Mouse (Mus musculus): ENCODE measurements around the gene Dnmt1. TPM values are rescaled to one million over a fixed set of nuclear protein-coding genes. Genes with fewer than 3 reads are reported as not detected.
A peak's percentile ranks its signal among the peaks of the same experiment; 100 is the strongest.

Gene Dnmt1
- polyA plus RNA-seq, 1 experiment from 2014 or later: 49.5 TPM

DNA sequence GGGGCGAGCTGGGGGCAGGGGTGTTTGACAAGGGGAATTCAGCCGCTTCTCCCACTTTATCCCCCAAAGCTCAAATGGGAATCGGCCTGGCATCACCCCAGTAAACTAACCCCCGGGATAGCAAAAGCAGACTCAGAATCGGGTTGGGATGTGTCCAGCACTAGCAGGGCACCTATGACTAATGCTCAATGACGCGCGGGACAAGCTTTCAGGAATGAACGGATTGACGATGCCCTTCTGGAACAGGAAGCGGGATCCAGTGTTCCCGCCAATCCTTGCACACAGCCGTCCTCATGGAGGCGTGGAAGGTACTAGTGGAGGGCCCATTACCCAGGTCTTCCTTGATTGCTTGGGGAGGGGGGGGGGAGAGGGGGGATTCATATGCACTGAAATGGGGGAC is 8.2 kb downstream of the Dnmt1 start:
- H3K9me3 ChIP-seq (ENCODE audit: control insufficient read depth, low read length): no peaks in the 10 kb centered on the region
- H3K36me3 ChIP-seq (ENCODE audit: control insufficient read depth, insufficient read depth, low read length): no peaks in the 10 kb centered on the region
- 15% methylated on average over 14 of the region's 14 CpGs for WGBS
- H3K9ac ChIP-seq (ENCODE audit: low read depth, low read length): peak overlapping the region; percentile 84
- peak overlapping the region; percentile 88; the same call in 1 of the 2 replicates for H3K27ac ChIP-seq (ENCODE audit: low read depth, low read length)
- peak overlapping the region; percentile 89 for H3K4me3 ChIP-seq (ENCODE audit: low read length)
- no peak for ATAC-seq
- peak overlapping the region; percentile 94 for H3K4me2 ChIP-seq (ENCODE audit: low read length)
- H3K27me3 ChIP-seq (replicated peaks; ENCODE audit: control insufficient read depth, insufficient read depth, low read length): no peaks in the 10 kb centered on the region
- peaks cover 12% of the 10 kb centered on the region for H3K4me1 ChIP-seq (ENCODE audit: control insufficient read depth, insufficient read depth, low read depth, low read length)

DNA sequence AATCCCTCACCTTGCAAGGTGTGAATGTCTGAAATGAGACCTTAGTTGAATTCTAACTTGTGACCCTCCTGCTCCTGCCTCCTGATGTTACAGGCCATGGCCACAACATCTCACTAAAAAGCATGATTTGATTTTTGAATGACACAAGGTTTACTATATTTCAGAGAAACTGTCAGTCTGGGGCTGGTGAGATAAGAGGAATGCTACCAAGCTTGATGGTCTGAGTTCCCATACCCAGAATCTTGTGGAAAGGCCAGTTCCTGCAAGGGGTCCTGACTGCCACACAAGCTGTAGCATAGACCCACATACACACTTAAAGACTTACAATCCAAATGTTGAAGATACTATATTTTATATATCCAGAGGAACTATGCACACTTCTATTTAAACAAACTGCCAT is 9.3 kb downstream of the Dnmt1 start:
- Histone ChIP-seq H3K27ac (ENCODE audit: low read depth, low read length) (no peak overlapping the region), H3K27me3 (replicated peaks; ENCODE audit: control insufficient read depth, insufficient read depth, low read length) (no peaks in the 10 kb centered on the region), H3K4me1 (ENCODE audit: control insufficient read depth, insufficient read depth, low read depth, low read length) (peaks cover 12% of the 10 kb centered on the region), H3K9me3 (ENCODE audit: control insufficient read depth, low read length) (no peaks in the 10 kb centered on the region), H3K4me3 (ENCODE audit: low read length) (no peak overlapping the region), H3K4me2 (ENCODE audit: low read length) (no peak overlapping the region), H3K36me3 (ENCODE audit: control insufficient read depth, insufficient read depth, low read length) (no peaks in the 10 kb centered on the region), H3K9ac (ENCODE audit: low read depth, low read length) (no peak overlapping the region)
- no peak for ATAC-seq

DNA sequence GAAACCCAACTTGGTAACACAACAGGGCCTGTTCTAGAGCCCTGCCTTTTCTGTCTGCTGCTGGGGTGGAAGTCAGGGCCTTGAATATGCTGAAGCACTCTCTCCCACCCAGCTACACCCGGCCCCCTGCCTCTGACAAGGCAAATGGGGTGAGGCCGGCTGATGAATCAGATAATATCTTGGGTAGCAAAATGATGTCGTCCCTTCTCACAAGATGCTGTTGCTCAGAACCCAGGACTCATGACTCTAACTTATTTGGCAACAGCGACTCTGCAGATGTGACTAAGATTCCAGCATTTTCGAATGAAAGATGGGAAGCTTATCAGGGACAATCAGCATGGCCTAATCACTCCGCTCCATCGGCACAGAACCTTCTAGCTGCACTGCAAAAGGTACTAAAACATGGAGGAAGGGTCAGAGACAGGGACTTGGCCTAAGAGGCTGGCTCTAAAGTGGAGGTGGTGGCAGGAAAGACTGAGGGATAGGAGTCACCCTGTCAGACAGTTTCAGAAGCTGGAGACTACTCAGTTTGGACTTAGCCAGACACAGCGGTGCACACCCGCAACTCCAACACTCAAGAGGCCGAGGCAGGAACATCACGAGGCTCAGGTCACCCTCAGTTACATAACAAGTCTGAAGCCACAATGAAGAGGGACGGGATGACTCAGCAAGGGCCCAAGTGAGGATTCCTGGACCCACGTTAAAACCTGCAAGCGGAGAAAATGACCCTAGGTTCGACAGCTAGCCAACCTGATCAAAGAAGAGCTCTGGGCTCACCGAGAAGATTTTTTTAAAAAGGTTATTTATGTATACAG is 13.4 kb downstream of the Dnmt1 start:
- Histone ChIP-seq H3K4me1 (ENCODE audit: control insufficient read depth, insufficient read depth, low read depth, low read length) (peaks cover 6% of the 10 kb centered on the region), H3K9me3 (ENCODE audit: control insufficient read depth, low read length) (no peaks in the 10 kb centered on the region), H3K27ac (ENCODE audit: low read depth, low read length) (no peak overlapping the region), H3K4me2 (ENCODE audit: low read length) (no peak overlapping the region), H3K4me3 (ENCODE audit: low read length) (no peak overlapping the region), H3K27me3 (replicated peaks; ENCODE audit: control insufficient read depth, insufficient read depth, low read length) (no peaks in the 10 kb centered on the region), H3K9ac (ENCODE audit: low read depth, low read length) (no peak overlapping the region), H3K36me3 (ENCODE audit: control insufficient read depth, insufficient read depth, low read length) (peaks cover 2% of the 10 kb centered on the region; the same call in 1 of the 2 replicates)
- no peak for ATAC-seq
- 87% methylated on average over 16 of the region's 16 CpGs for WGBS

DNA sequence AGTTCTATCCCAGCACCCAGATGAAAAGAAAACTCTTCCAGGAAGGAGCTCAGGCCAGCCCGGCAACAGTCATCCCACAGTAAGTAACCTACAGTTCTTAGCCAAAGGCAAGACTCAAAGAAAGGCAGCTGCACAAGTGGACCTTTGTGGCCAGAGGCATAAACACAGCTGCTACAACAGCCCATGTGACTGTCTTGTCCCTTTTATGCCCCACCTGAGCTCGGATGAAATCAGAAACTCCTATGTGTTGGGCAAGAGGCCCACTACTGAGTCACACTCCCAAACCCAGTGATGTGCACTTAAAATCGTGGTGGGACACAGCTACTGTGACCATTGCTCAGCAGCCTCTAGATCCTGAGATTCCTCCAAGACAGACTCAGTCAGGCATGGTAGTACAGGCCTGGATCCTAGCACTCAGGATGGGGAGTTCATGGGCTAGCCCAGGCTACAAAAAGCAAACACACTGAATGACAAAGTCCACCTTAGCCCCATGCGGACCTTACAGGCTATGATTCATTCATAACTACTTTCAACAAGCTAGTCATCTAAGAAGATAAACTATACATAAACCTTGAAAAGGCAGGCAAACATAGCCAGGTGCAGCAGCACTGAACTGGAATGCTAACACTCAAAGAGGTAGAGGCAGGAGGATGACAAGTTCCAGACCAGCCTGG is 14.9 kb downstream of the Dnmt1 start:
- H3K4me2 ChIP-seq (ENCODE audit: low read length): no peak overlapping the region
- H3K4me1 ChIP-seq (ENCODE audit: control insufficient read depth, insufficient read depth, low read depth, low read length): no peaks in the 10 kb centered on the region; the same call in 1 of the 2 replicates
- H3K36me3 ChIP-seq (ENCODE audit: control insufficient read depth, insufficient read depth, low read length): peaks cover 15% of the 10 kb centered on the region
- no peaks in the 10 kb centered on the region for H3K9me3 ChIP-seq (ENCODE audit: control insufficient read depth, low read length)
- no peak for ATAC-seq
- 76% methylated on average over 4 of the region's 4 CpGs for WGBS
- H3K4me3 ChIP-seq (ENCODE audit: low read length): no peak overlapping the region
- H3K9ac ChIP-seq (ENCODE audit: low read depth, low read length): no peak overlapping the region
- no peaks in the 10 kb centered on the region for H3K27me3 ChIP-seq (replicated peaks; ENCODE audit: control insufficient read depth, insufficient read depth, low read length)
- H3K27ac ChIP-seq (ENCODE audit: low read depth, low read length): no peak overlapping the region

DNA sequence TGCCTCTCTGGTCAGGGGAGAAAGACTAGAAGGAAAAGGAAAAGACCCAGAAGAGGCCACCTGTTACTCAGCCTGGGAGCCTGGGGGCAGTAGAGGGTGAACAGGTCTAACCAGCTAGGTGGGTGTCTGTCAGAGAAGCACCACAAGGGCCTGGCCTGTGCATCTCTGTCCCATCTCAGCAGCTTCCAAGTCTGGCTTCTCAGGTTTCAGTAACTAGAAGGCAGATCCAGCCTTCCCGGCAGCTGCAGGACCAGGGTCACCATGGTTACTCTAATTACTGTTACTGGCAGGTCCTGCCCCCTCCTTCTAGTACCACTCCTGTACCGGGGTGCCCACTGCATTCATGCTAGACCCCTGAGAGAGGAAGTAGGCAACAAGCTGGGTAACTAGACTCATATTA is 15.8 kb downstream of the Dnmt1 start:
- Histone ChIP-seq H3K4me2 (ENCODE audit: low read length) (no peak overlapping the region), H3K4me1 (ENCODE audit: control insufficient read depth, insufficient read depth, low read depth, low read length) (no peaks in the 10 kb centered on the region; the same call in 1 of the 2 replicates), H3K9ac (ENCODE audit: low read depth, low read length) (no peak overlapping the region), H3K9me3 (ENCODE audit: control insufficient read depth, low read length) (no peaks in the 10 kb centered on the region), H3K4me3 (ENCODE audit: low read length) (no peak overlapping the region), H3K27me3 (replicated peaks; ENCODE audit: control insufficient read depth, insufficient read depth, low read length) (no peaks in the 10 kb centered on the region), H3K27ac (ENCODE audit: low read depth, low read length) (no peak overlapping the region), H3K36me3 (ENCODE audit: control insufficient read depth, insufficient read depth, low read length) (peaks cover 23% of the 10 kb centered on the region)
- ATAC-seq: no peak
- 4% methylated on average over 2 of the region's 2 CpGs for WGBS

DNA sequence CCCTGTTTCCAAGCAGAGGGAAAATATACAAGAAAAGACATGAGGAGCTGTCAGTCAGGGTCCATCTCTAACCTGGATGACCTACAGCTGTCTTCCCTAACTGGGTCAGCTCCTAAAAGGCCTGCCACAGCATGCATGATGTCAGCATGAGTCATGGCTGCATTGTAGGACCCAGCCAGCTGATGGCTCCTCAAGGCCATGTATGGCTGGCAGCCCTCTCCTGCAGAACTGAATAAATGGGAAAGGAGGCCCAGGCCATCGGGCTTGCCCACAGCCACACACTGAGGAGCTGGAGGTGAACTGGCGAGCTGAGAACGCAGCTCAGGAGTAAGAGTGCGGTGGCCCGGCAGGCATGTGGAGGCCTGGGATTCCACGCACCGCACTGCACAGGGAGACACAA is 16.3 kb downstream of the Dnmt1 start:
- H3K27ac ChIP-seq (ENCODE audit: low read depth, low read length): no peak overlapping the region
- H3K27me3 ChIP-seq (replicated peaks; ENCODE audit: control insufficient read depth, insufficient read depth, low read length): no peaks in the 10 kb centered on the region
- no peak overlapping the region for H3K9ac ChIP-seq (ENCODE audit: low read depth, low read length)
- no peak for ATAC-seq
- H3K36me3 ChIP-seq (ENCODE audit: control insufficient read depth, insufficient read depth, low read length): peaks cover 27% of the 10 kb centered on the region
- H3K4me3 ChIP-seq (ENCODE audit: low read length): no peak overlapping the region
- no peaks in the 10 kb centered on the region; the same call in 1 of the 2 replicates for H3K4me1 ChIP-seq (ENCODE audit: control insufficient read depth, insufficient read depth, low read depth, low read length)
- H3K4me2 ChIP-seq (ENCODE audit: low read length): no peak overlapping the region
- H3K9me3 ChIP-seq (ENCODE audit: control insufficient read depth, low read length): no peaks in the 10 kb centered on the region
- WGBS: 91% methylated on average over 7 of the region's 7 CpGs

DNA sequence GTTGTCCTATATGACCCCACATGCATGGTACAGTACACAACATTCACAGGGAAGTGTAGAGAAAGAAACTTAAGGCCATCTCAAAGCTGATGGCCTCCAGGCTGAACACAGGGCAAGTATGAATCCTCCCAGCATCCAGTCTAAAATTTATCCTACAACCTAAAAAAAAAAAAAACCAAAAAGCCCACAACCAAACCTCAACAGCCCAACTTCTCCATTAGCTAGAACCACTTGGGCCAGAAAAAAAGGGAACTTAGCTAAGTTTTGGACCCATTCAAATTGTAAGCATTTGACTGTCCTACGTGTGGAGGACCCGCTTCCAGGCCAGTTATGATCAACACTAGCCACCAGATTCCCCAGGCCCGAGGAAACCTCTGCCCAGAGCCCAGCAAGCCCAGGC is 36.4 kb downstream of the Dnmt1 start:
- H3K27me3 ChIP-seq (replicated peaks; ENCODE audit: control insufficient read depth, insufficient read depth, low read length): no peaks in the 10 kb centered on the region
- no peaks in the 10 kb centered on the region for H3K9me3 ChIP-seq (ENCODE audit: control insufficient read depth, low read length)
- H3K4me2 ChIP-seq (ENCODE audit: low read length): no peak overlapping the region
- no peak overlapping the region for H3K27ac ChIP-seq (ENCODE audit: low read depth, low read length)
- 96% methylated on average over 3 of the region's 3 CpGs for WGBS
- H3K9ac ChIP-seq (ENCODE audit: low read depth, low read length): no peak overlapping the region
- H3K4me1 ChIP-seq (ENCODE audit: control insufficient read depth, insufficient read depth, low read depth, low read length): no peaks in the 10 kb centered on the region
- peaks cover 62% of the 10 kb centered on the region for H3K36me3 ChIP-seq (ENCODE audit: control insufficient read depth, insufficient read depth, low read length)
- no peak for ATAC-seq
- no peak overlapping the region for H3K4me3 ChIP-seq (ENCODE audit: low read length)

DNA sequence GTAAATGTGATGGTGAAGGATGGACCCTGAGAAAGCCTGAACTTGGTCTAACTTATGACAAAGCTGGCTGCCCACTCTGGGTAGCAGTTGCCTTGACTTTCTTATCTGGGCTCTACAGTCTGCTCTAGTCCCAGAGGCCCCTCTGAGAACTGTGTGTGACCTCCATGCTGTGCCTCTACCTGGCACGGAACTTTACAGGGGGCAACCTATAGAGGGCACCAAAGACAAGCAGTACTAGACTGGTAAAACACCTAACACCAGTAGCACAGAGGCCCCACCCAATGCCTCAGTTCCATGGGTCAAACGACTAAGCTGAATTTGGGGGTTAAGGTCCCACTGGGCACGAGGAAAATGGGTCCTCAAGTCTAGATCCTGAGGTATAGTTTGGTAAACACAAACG is 43.5 kb downstream of the Dnmt1 start:
- 86% methylated on average over 4 of the region's 4 CpGs for WGBS
- ATAC-seq: no peak
- H3K27me3 ChIP-seq (replicated peaks; ENCODE audit: control insufficient read depth, insufficient read depth, low read length): no peaks in the 10 kb centered on the region
- H3K27ac ChIP-seq (ENCODE audit: low read depth, low read length): no peak overlapping the region
- no peaks in the 10 kb centered on the region for H3K9me3 ChIP-seq (ENCODE audit: control insufficient read depth, low read length)
- H3K4me3 ChIP-seq (ENCODE audit: low read length): no peak overlapping the region
- H3K4me2 ChIP-seq (ENCODE audit: low read length): no peak overlapping the region
- H3K4me1 ChIP-seq (ENCODE audit: control insufficient read depth, insufficient read depth, low read depth, low read length): no peaks in the 10 kb centered on the region
- H3K9ac ChIP-seq (ENCODE audit: low read depth, low read length): no peak overlapping the region
- H3K36me3 ChIP-seq (ENCODE audit: control insufficient read depth, insufficient read depth, low read length): peaks cover 81% of the 10 kb centered on the region

DNA sequence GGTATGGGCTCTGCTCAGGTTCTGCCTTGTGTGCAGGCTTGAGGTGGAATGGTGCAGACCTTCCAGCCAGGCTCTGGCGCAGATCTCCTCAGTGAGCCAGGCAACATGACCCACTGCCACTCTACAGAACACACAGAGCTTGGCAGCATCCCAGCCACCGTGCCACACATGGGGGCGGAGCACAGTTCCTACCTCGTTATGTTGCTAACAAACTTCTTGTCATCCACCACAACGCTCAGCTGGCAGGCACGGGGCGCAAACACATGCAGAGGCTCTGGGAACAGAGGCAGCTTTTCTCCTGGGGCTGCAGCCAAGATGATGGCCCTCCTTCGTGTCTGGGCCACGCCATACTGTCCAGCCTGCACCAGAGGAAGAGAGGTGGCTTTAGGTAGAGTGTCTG is 49.7 kb downstream of the Dnmt1 start:
- Histone ChIP-seq H3K27ac (ENCODE audit: low read depth, low read length) (no peak overlapping the region), H3K4me2 (ENCODE audit: low read length) (no peak overlapping the region), H3K4me1 (ENCODE audit: control insufficient read depth, insufficient read depth, low read depth, low read length) (no peaks in the 10 kb centered on the region), H3K4me3 (ENCODE audit: low read length) (no peak overlapping the region), H3K9ac (ENCODE audit: low read depth, low read length) (no peak overlapping the region), H3K27me3 (replicated peaks; ENCODE audit: control insufficient read depth, insufficient read depth, low read length) (no peaks in the 10 kb centered on the region), H3K36me3 (ENCODE audit: control insufficient read depth, insufficient read depth, low read length) (peaks cover 71% of the 10 kb centered on the region), H3K9me3 (ENCODE audit: control insufficient read depth, low read length) (no peaks in the 10 kb centered on the region)
- no peak for ATAC-seq
- 92% methylated on average over 9 of the region's 9 CpGs for WGBS
